Mouse (Mus musculus) gonadal fat pad, adult 2 months (tissue): ENCODE data around the gene Prrt4. TPM values are rescaled to one million over a fixed set of nuclear protein-coding genes. Genes with fewer than 3 reads are reported as not detected.
"Not testable (repeated sequence)": the region's sequence is repeated elsewhere in the genome, so short reads cannot be mapped to it uniquely, and the experiment has no call there.

Experiments used
- DNase-seq: peaks from one replicate; pipeline ENCODE4 v3.0.0-alpha.2; 2012; ENCODE audit warnings: low read depth
- polyA plus RNA-seq: library from polyadenylated mRNA; depleted of rRNA; stranded (reverse); fragments of >200 nt; gene quantifications from 2 replicates; pipeline ENCODE4 v1.2.3, GENCODE M21; 2012; rRNA removed

The Prrt4 gene
- 1.8 and 2.1 TPM in 2 replicates for polyA plus RNA-seq

- no peak for DNase-seq
These were observed at the start of gene Prrt4 for GRCm38 (mm10) chr6:29178888-29179658. Gene Prrt4, minus strand, starts transcription at chr6:29179584.

DNA sequence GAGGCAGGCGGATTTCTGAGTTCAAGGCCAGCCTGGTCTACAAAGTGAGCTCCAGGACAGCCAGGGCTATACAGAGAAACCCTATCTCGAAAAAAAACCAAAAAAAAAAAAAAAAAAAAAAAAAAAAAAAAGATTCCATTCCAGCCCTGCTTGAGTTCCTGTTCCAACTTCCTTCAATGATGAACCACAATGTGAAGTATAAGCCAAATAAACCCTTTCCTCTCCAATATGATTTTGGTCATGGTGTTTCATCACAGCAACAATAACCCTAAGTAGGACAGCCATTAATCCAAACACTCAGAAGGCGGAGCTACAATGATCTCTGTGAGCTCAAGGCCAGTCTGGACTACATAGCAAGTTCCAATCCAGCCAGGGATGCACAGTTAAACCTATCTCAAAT, 38.3 kb upstream of the Prrt4 start:
- DNase-seq = not testable (repeated sequence)

DNA sequence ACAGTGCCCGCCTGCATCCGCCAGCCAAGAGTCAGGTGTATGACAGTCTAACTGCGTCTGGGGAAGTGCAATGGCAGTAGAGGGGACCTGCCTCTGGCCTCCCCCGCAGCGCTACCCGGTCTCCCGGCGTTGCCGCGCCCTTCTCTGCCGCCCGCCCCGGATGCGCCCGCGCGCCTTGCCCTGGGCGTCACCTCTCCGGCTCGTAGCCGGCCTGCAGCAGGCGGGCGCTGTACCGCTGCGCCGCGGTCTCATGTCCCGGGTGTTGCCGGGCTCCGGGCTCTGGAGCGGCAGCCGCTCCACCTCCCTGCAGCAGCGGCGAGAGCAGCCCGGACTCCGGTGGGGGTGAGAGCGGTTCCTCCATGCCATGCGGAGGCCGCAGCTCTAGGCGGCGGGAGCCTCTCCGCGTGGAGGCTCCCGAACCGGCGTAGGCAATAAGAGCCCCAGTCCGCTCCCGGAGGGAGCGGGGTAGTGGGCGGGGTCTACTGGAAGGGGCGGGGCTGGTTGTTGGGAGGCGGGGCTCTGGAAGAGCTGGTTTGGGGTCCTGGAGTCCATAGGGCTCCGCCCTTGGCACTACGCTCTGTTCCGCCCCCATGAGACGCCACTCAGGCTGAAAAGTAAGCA, 36.6 kb upstream of the Prrt4 start, which contains the start of gene Impdh1:
Gene Impdh1, minus strand, starts transcription at position 484 of the 621 bp plus-strand sequence.
- DNase-seq = no peak

DNA sequence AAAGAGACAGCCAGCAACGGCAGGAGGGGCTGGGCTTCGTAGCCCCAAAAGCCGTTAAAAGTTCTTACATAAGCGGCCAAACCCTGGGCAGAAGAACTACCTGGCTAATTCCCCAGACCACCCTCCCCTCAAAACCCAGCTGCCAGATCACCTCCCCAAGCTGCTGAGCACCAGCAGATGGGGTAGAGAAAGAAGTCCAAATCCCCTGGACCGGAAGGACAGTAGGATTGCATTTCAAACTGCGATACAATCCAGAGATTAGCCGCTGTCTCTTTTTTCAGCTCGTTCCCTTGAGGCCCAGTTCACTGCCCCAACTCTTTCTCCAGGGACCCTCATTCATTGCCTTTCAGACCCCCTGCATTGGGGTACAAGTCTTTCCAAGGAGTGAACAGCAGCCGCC, 35.8 kb upstream of the Prrt4 start:
- no peak for DNase-seq

- DNase-seq = no peak
These were observed 35.4 kb upstream of the Prrt4 start for GRCm38 (mm10) chr6:29214776-29215175.

DNA sequence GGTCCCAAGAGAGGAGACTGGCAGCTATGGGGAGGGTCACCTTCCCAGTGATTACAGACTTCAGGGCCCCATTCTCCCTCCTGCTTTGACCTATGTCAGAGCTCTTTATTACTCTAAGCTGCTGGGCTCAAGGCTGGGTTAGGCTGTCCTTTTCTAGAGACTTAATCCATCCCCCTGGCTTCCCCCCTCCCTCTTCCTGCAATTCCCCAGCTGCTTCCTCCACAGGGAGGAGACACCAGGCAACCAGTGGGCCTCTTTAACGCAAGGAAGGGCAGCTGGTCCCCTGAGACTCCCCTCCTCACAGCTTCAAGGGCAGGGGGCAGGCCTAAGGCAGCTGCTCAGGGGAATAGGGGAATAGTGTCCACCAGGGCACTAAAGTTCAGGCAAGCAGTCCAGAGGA, 34.9 kb upstream of the Prrt4 start:
- no peak for DNase-seq

GRCm38 (mm10) chr6:29213436-29213835, 34.1 kb upstream of the Prrt4 start:
- no peak for DNase-seq

- no peak for DNase-seq
These were observed 32.6 kb upstream of the Prrt4 start for GRCm38 (mm10) chr6:29211806-29212492.

- DNase-seq = no peak
These were observed 31.8 kb upstream of the Prrt4 start for GRCm38 (mm10) chr6:29211146-29211545.

GRCm38 (mm10) chr6:29210231-29210936, 31.0 kb upstream of the Prrt4 start:
- no peak for DNase-seq

DNA sequence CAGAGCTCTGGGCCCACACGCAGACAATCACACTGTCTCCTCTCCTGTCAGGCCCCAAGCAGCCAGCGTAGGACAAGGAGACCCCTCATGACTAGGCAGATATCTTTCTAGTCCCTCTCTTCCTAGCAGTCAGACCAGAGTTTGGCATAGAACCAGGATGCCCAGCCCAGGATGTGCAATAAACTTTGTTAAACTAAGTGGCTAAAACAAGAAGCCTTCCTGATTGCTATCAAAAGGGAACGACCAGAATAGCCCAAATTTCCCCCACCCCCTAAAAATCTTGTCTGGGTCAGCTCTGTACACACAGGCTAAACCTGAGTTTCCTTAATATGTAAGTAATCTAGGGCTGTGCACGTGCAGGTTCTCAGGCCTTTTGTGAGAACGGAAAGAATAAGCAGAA, 28.8 kb upstream of the Prrt4 start:
- DNase-seq = no peak

- DNase-seq = no peak
These were observed 27.6 kb upstream of the Prrt4 start for GRCm38 (mm10) chr6:29207017-29207416.

GRCm38 (mm10) chr6:29206006-29206405, 26.6 kb upstream of the Prrt4 start:
- no peak for DNase-seq

DNA sequence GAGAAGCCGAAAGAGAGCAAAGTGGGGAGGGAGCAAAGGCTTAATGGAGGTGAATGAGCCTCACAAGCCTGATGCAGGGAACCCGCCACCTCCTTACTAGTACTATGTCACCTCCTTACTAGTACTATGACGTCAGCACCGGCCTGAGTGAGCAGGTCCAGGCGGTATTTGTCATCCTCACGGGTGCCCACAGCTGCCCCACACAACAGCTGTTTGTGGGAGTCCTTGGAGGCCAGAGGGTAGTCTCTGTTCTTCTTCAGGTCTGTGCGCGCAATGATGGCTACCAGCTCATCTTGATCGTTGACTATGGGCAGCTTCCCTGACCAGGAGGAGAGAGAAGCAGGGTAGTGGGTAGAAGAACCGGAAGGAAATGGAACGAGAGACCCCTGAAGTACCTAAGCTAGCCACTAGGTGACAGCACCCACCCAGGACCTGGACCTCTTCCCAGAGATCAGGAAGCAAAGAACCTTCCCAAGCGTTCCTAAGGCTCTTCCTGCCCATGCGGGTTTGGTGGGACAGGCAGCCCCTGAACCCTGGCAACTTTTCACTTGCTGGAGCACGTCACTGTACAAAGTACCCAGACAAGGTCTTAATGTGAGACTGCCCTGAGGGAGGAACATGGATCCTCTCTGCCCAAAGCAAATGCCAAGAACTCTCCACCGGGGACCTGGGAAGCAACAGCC, 25.7 kb upstream of the Prrt4 start:
- DNase-seq = no peak

DNA sequence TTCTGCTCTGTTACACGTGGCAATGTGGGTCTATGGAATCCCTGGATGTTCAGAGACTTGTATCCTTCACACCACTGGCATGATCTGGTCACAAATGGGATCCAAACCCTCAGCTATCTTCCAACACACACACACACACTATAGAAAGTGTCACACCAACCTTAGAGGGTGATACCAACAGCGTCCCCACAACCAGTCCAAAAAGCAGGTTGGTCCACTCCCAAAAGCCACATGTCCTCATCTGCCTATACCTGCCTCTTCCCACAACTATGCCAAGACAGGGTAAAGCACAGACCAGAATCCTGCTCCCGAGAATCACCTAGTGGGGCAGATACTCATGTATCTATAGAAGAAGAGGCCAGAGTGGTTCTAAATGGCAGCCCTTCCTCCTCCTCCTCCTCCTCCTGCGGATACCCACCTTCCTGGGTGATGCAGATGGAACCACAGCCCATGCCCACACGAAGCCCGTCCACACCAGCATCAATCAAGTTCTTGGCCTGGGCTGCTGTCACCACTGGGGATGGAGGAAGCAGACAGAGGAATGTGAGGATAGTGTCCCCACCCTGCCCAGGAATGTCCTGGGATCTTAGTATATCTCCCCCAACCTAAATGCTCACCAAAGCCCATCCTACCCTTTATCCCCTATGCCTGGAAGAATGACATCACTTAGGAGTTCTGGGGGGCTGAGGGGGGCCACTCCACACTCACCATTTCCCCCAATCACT, 24.6 kb upstream of the Prrt4 start:
- DNase-seq = no peak

- no peak for DNase-seq
These were observed 23.7 kb upstream of the Prrt4 start for GRCm38 (mm10) chr6:29203096-29203495.

DNA sequence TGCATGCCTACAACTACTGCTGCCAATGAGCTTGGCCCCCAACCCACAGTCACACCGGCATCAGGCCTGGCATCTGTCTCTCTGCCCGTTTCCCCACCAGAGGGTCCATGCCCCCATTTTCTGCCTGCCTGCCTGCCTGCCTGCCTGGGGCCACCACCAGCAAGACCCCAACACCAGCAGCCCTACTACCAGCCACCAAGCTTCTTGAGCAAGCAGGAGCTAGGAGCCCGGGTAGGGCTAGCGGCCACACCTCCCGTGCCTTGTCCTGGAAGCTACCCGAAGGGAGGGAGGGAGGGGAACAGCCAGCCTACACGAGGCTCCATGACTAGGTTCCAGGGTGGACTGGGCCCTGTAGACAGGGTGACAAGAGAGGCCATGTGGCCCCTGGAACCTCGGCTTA, 22.6 kb upstream of the Prrt4 start:
- no peak for DNase-seq

DNA sequence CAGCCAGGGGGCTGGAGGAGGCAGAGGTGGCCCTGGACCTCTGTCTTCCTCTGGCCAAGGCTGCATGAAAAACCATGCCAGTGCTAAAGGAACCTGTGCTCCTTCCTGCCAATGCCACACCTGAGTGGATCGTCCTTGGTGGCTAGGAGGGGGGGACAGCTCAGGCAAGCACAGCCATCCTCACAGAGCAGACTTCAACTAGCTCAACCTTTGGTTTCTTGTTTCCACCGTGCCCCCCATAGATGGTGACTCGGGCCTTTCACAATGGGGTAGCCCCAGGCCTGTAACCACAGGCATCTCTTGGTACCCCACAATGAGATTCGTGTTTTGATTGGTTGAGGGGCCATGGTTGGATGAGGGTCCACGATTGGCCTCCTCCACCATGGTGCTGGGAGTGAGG, 22.0 kb upstream of the Prrt4 start:
- no peak for DNase-seq

DNA sequence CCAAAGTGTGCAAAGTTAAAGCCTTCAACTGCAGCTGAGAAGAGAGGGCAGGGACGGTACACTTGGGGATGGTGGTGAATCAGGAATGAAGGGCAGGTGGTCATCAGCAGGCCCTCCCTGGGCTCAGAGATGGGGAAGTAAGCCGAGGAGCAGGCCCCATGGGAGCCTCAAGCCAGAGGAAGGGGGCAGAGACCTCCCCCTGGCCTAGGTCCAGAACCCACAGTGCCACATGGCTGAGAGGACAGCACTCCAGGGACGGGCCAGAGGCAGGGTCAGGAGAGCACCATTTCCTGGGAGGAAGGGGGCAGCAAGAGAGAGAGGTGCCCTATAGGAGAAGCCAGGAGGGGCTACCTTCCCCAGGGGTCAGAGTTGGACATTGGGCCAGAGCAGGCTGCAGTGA, 21.1 kb upstream of the Prrt4 start:
- DNase-seq = no peak

GRCm38 (mm10) chr6:29199223-29199855, 20.0 kb upstream of the Prrt4 start:
- no peak for DNase-seq
